ENCODE assay signal across 13 mouse cellular contexts in the genomic region with DNA sequence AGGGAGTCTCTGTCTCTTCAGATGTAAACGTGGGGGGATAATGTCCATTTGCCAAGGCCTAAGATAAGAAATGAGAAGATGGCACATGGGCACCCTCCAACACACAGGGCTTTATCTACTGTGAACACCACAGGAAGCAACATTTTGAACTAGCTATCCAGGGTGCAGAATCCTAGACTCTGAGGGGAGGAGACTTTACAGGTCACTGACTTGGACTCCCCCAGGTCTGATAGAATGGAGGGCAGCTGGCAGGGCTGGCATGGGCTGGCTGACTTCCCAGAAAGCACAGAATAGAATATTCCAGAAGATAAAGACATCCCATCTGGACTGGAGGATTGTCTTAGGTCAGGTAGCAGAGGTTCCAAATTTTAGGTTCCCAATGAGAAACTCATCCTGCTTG.
DNase-seq lines count a peak whose midpoint lies in the region; ATAC-seq lines count a peak whose summit lies in the region.
"Had no signal": no experiment of that assay in that cellular context is flagged by ENCODE, and none has a peak within 500 bp of the region (broad histone marks: within the 10 kb centered on the region; RNA-seq: fewer than 3 reads in every experiment).

No protein-coding gene starts in this region.

- H3K4me3 ChIP-seq in brown adipose tissue, adult 24 weeks (ENCODE audit: insufficient read depth, low read depth, low read length): no peak overlapping the region
- no peak overlapping the region for H3K4me3 ChIP-seq in liver, embryonic 11.5 days (ENCODE audit: low read depth, low read length)
- H3K4me3 ChIP-seq: embryonic facial prominence, embryonic 13.5 days; forebrain, embryonic 12.5 days; hindbrain, embryonic 10.5 days; liver, embryonic 15.5 days had no signal

- no peaks in the 10 kb centered on the region for H3K36me3 ChIP-seq in liver, embryonic 11.5 days (ENCODE audit: control insufficient read depth, insufficient read depth, low read length)
- H3K36me3 ChIP-seq: embryonic facial prominence, embryonic 13.5 days; forebrain, embryonic 12.5 days; liver, embryonic 15.5 days had no signal

- H3K27me3 ChIP-seq in liver, embryonic 11.5 days (replicated peaks; ENCODE audit: control insufficient read depth, insufficient read depth, low read length): no peaks in the 10 kb centered on the region
- H3K27me3 ChIP-seq: embryonic facial prominence, embryonic 13.5 days; forebrain, embryonic 12.5 days; liver, embryonic 15.5 days had no signal

- H3K9me3 ChIP-seq in liver, embryonic 11.5 days (ENCODE audit: control insufficient read depth, low read length): peaks cover 2% of the 10 kb centered on the region; the same call in 1 of the 2 replicates
- H3K9me3 ChIP-seq: liver, embryonic 15.5 days had no signal

- no peak overlapping the region for H3K9ac ChIP-seq in liver, embryonic 11.5 days (ENCODE audit: low read depth, low read length)
- H3K9ac ChIP-seq: embryonic facial prominence, embryonic 13.5 days; forebrain, embryonic 12.5 days; liver, embryonic 15.5 days had no signal

- peaks cover 4% of the 10 kb centered on the region; the same call in 1 of the 2 replicates for H3K4me1 ChIP-seq in brown adipose tissue, adult 24 weeks (ENCODE audit: control insufficient read depth, insufficient read depth, insufficient read length, low read length)
- H3K4me1 ChIP-seq in liver, embryonic 11.5 days (replicated peaks; ENCODE audit: control insufficient read depth, insufficient read depth, low read length): no peaks in the 10 kb centered on the region
- H3K4me1 ChIP-seq: liver, embryonic 15.5 days had no signal

- intact Hi-C loops in heart, postnatal 36 days (cut with DNase I): no loop called here

- peak; percentile 69 to 76 for DNase-seq in cerebellum, postnatal 10 days
- DNase-seq in cerebellum, adult 11 months: no peak
- peak; percentile 50 for DNase-seq in heart, postnatal 4 days
- DNase-seq in heart, postnatal 36 days: no peak
- DNase-seq in kidney, postnatal 14 days: peak; percentile 79
- DNase-seq in yolk sac, embryonic 10.5 days (ENCODE audit: low spot score): no peak
- no peak for DNase-seq in liver, embryonic 11.5 days (ENCODE audit: low spot score)

- WGBS in liver, embryonic 11.5 days: 46% methylated on average over 1 of the region's 1 CpGs

- no peak overlapping the region for H3K4me2 ChIP-seq in liver, embryonic 11.5 days
- H3K4me2 ChIP-seq: embryonic facial prominence, embryonic 13.5 days; forebrain, embryonic 12.5 days; liver, embryonic 15.5 days had no signal

- H3K27ac ChIP-seq in brown adipose tissue, adult 24 weeks (replicated peaks; ENCODE audit: low read depth, low read length): 0 out of 2 replicates have a peak overlapping the region, but pooled peaks have one; percentile 10
- H3K27ac ChIP-seq in liver, embryonic 11.5 days (ENCODE audit: low read depth, low read length): no peak overlapping the region
- H3K27ac ChIP-seq: embryonic facial prominence, embryonic 13.5 days; forebrain, embryonic 12.5 days; liver, embryonic 15.5 days; macrophage had no signal

- ATAC-seq in liver, embryonic 11.5 days (replicated peaks; ENCODE audit: low FRiP score): no peak

Comparison
In these comparisons a context has a peak if more than half of its experiments do, and no peak if none do; other contexts are left out.
1. DNase-seq: peak in cerebellum, postnatal 10 days (2 of 2), heart, postnatal 4 days (single experiment) and kidney, postnatal 14 days (single experiment); none in cerebellum, adult 11 months (single experiment), heart, postnatal 36 days (0 of 2), yolk sac, embryonic 10.5 days (single experiment) and liver, embryonic 11.5 days (single experiment).